20 mouse cellular contexts compared by ENCODE assay signal in genomic region chr1:134198197-134198995, GRCm38 (mm10). TPM values are rescaled to one million over a fixed set of nuclear protein-coding genes. Genes with fewer than 3 reads are reported as not detected.
A peak's percentile ranks its signal among the peaks of the same experiment; 100 is the strongest.
DNase-seq lines count a peak whose midpoint lies in the region; ATAC-seq and TF ChIP-seq lines count a peak whose summit lies in the region.
"Had no signal": no experiment of that assay in that cellular context is flagged by ENCODE, and none has a peak within 500 bp of the region (broad histone marks: within the 10 kb centered on the region; RNA-seq: fewer than 3 reads in every experiment).

No protein-coding gene starts in this region.

- H3K4me3 ChIP-seq in cerebellum, adult 2 months (replicated peaks; ENCODE audit: insufficient read depth, low read depth, low read length) = no peak overlapping the region
- no peak overlapping the region for H3K4me3 ChIP-seq in left cerebral cortex, adult 2 months
- no peak overlapping the region for H3K4me3 ChIP-seq in midbrain, postnatal 0 days (ENCODE audit: low read depth, low read length)
- H3K4me3 ChIP-seq: heart, embryonic 15.5 days; neural tube, embryonic 12.5 days had no signal

- no peaks in the 10 kb centered on the region for H3K9me3 ChIP-seq in midbrain, postnatal 0 days (ENCODE audit: low read length)
- H3K9me3 ChIP-seq: heart, embryonic 15.5 days; neural tube, embryonic 12.5 days had no signal

- H3K4me2 ChIP-seq in midbrain, postnatal 0 days (ENCODE audit: low read depth, low read length, poor library complexity, severe bottlenecking) = no peak overlapping the region
- H3K4me2 ChIP-seq: heart, embryonic 15.5 days; liver, embryonic 11.5 days; lung, embryonic 14.5 days; neural tube, embryonic 12.5 days had no signal

- intact Hi-C loops in left cerebral cortex, adult 2 months (cut with DNase I) = no loop called here
- intact Hi-C loops in left cerebral cortex, postnatal 4 days (cut with DNase I) = no loop called here

- no peak overlapping the region for H3K9ac ChIP-seq in midbrain, postnatal 0 days (replicated peaks; ENCODE audit: low read length, poor library complexity, severe bottlenecking)
- H3K9ac ChIP-seq: heart, embryonic 15.5 days; lung, embryonic 14.5 days; neural tube, embryonic 12.5 days had no signal

- H3K36me3 ChIP-seq in midbrain, postnatal 0 days (ENCODE audit: insufficient read depth, low read length) = 0 out of 2 replicates have a peak, but pooled peaks cover 3% of the 10 kb centered on the region
- H3K36me3 ChIP-seq: neural tube, embryonic 12.5 days had no signal

- H3K27ac ChIP-seq in cerebellum, adult 2 months (ENCODE audit: insufficient read depth, low read length) = no peak overlapping the region
- H3K27ac ChIP-seq in left cerebral cortex, adult 2 months = peak overlapping the region; percentile 42; the same call in 1 of the 2 replicates
- H3K27ac ChIP-seq in midbrain, postnatal 0 days (ENCODE audit: low read depth, low read length) = no peak overlapping the region
- H3K27ac ChIP-seq: heart, embryonic 15.5 days; neural tube, embryonic 12.5 days had no signal

- 83% methylated on average over 12 of the region's 12 CpGs for WGBS in cerebellum, adult 2 months
- 64% methylated on average over 12 of the region's 12 CpGs for WGBS in midbrain, postnatal 0 days

- no peaks in the 10 kb centered on the region for H3K27me3 ChIP-seq in cerebellum, adult 2 months (ENCODE audit: control insufficient read depth, insufficient read depth, low read length)
- H3K27me3 ChIP-seq in midbrain, postnatal 0 days (ENCODE audit: insufficient read depth, low read length) = no peaks in the 10 kb centered on the region
- H3K27me3 ChIP-seq: CH12.LX; heart, embryonic 15.5 days; neural tube, embryonic 12.5 days had no signal

- no peak for TF ChIP-seq CTCF in cerebellum, adult 2 months (IDR thresholded peaks at IDR 0.05; ENCODE audit: borderline replicate concordance, insufficient read depth, low read depth, low read length)
- no peak for TF ChIP-seq CTCF in left cerebral cortex, adult 2 months (IDR thresholded peaks at IDR 0.05)
- TF ChIP-seq CTCF in midbrain, postnatal 0 days (IDR thresholded peaks at IDR 0.05) = no peak

- H3K4me1 ChIP-seq in cerebellum, adult 2 months (ENCODE audit: control insufficient read depth, insufficient read depth, low read length) = peaks cover 37% of the 10 kb centered on the region
- H3K4me1 ChIP-seq in midbrain, postnatal 0 days (ENCODE audit: insufficient read depth, low read length) = peaks cover 7% of the 10 kb centered on the region

- TF ChIP-seq POLR2A in cerebellum, adult 2 months (IDR thresholded peaks at IDR 0.05; ENCODE audit: borderline replicate concordance, insufficient read depth, low read length) = no peak

- DNase-seq in cerebellum, adult 9-11 months = peak; percentile 37
- no peak for DNase-seq in cerebellum, adult 2 months
- no peak for DNase-seq in left cerebral cortex, adult 2 months (ENCODE audit: extremely low spot score in 1 of 2, low spot score in 2 of 2)
- no peak for DNase-seq in left cerebral cortex, postnatal 4 days
- peak; percentile 47 for DNase-seq in A20 (ENCODE audit: low read depth, low spot score)
- peak; percentile 13 for DNase-seq in midbrain, postnatal 0 days (ENCODE audit: low spot score)
- DNase-seq in lung, postnatal 10 days = no peak
- DNase-seq: cerebellum, postnatal 14 days; embryo, embryonic 11 days; gastrocnemius, postnatal 25 days; kidney, adult 2 months; kidney, postnatal 10 days; lung, embryonic 14.5 days; thymus, postnatal 36 days had no signal

- ATAC-seq in midbrain, postnatal 0 days (ENCODE audit: low FRiP score) = no peak

RNA-seq across cellular contexts. Expression of gene Mybph, which starts 5.1 kb away (rescaled TPM):
- 0.14 and 0.18 TPM in 2 replicates for polyA plus RNA-seq in cerebellum, adult 2 months (2012; rRNA removed)
- total RNA-seq in left cerebral cortex, adult 2 months (2021) = under 1 TPM in 1 of 2 experiments, not detected in 1; 0.25 TPM
- under 1 TPM in 1 of 2 experiments, not detected in 1; 0.18 TPM for total RNA-seq in left cerebral cortex, postnatal 4 days (2021)
- total RNA-seq in midbrain, postnatal 0 days (2014; rRNA removed) = not detected in 2 replicates
- polyA plus RNA-seq in midbrain, postnatal 0 days (2015; fragmentation: Nextera tagmentation; extraction: Ambion mirVana) = 0.12 TPM in 1 of 2 replicates, not detected in the other
- total RNA-seq: hematopoietic stem cell, adult 5-6 weeks; MEL had no signal
- polyA plus RNA-seq: lung, embryonic 14.5 days had no signal

RNA-seq across cellular contexts. Expression of gene Chil1, which starts 16.4 kb away (rescaled TPM):
- polyA plus RNA-seq in cerebellum, adult 2 months (2012; rRNA removed) = 19.8 and 24.2 TPM in 2 replicates
- 10 to 100 TPM; 14.0 TPM for total RNA-seq in left cerebral cortex, adult 2 months (2021)
- total RNA-seq in left cerebral cortex, postnatal 4 days (2021) = 1 to 10 TPM; 1.1 to 2.0 TPM
- total RNA-seq in midbrain, postnatal 0 days (2014; rRNA removed) = 0.47 and 3.0 TPM in 2 replicates
- 3.0 and 4.3 TPM in 2 replicates for polyA plus RNA-seq in midbrain, postnatal 0 days (2015; fragmentation: Nextera tagmentation; extraction: Ambion mirVana)
- total RNA-seq: MEL had no signal
- polyA plus RNA-seq: lung, embryonic 14.5 days had no signal

RNA-seq across cellular contexts. Expression of gene Adora1, which starts 36.8 kb away (rescaled TPM):
- polyA plus RNA-seq in cerebellum, adult 2 months (2012; rRNA removed) = 154 and 160 TPM in 2 replicates
- 100 to 1,000 TPM; 180 to 188 TPM for total RNA-seq in left cerebral cortex, adult 2 months (2021)
- total RNA-seq in left cerebral cortex, postnatal 4 days (2021) = 10 to 100 TPM; 75.5 to 76.4 TPM
- 45.1 and 54.2 TPM in 2 replicates for total RNA-seq in midbrain, postnatal 0 days (2014; rRNA removed)
- 32.5 and 35.6 TPM in 2 replicates for polyA plus RNA-seq in midbrain, postnatal 0 days (2015; fragmentation: Nextera tagmentation; extraction: Ambion mirVana)
- total RNA-seq: CH12.LX, MEL had no signal

Comparison
In these comparisons a context has a peak if more than half of its experiments do, and no peak if none do; other contexts are left out.
1. DNase-seq: peak in cerebellum, adult 9-11 months (single experiment), A20 (single experiment) and midbrain, postnatal 0 days (single experiment); none in cerebellum, adult 2 months (0 of 2), left cerebral cortex, adult 2 months (0 of 2), left cerebral cortex, postnatal 4 days (single experiment) and lung, postnatal 10 days (single experiment).